Mouse (Mus musculus) liver, postnatal 0 days (tissue): ENCODE results near the gene Itch. TPM values are rescaled to one million over a fixed set of nuclear protein-coding genes. Genes with fewer than 3 reads are reported as not detected.
A peak's percentile ranks its signal among the peaks of the same experiment; 100 is the strongest.
"Not testable (repeated sequence)": the region's sequence is repeated elsewhere in the genome, so short reads cannot be mapped to it uniquely, and the experiment has no call there.

Source experiments
- ATAC-seq: fragments of 200-750 bp; cut with Nextera tagmentation; 2 replicates; pipeline ENCODE4 v1.8.0; 2017; ENCODE audit warnings: mild to moderate bottlenecking, moderate library complexity
- DNase-seq: peaks from one replicate; pipeline ENCODE4 v3.0.0-alpha.2; 2016
- H3K27ac ChIP-seq: fragments of 300-500 bp; sonication (generic); 2 replicates; pipeline ENCODE4 v1.5.1; 2014; ENCODE audit warnings: antibody characterized with exemption, moderate library complexity, mild to moderate bottlenecking, low read depth
- H3K27me3 ChIP-seq: fragments of 300-500 bp; sonication (generic); 2 replicates; pipeline ENCODE4 v1.6.1; 2014; ENCODE audit warnings: low read length, control low read depth, mixed read lengths; ENCODE audit not compliant: insufficient read depth
- H3K36me3 ChIP-seq: fragments of 300-500 bp; sonication (generic); replicated peaks from 2 replicates; pipeline ENCODE4 v1.6.1; 2014; ENCODE audit warnings: mild to moderate bottlenecking, control low read depth, low read length, moderate library complexity, mixed read lengths; ENCODE audit not compliant: insufficient read depth
- H3K4me1 ChIP-seq: fragments of 300-500 bp; sonication (generic); 2 replicates; pipeline ENCODE4 v1.6.1; 2014; ENCODE audit warnings: antibody characterized with exemption, mild to moderate bottlenecking, control low read depth; ENCODE audit not compliant: insufficient read depth
- H3K4me2 ChIP-seq: fragments of 300-500 bp; sonication (generic); 2 replicates; pipeline ENCODE4 v1.6.1; 2014; ENCODE audit warnings: low read depth, mild to moderate bottlenecking, low read length, moderate library complexity, mixed read lengths
- H3K4me3 ChIP-seq: fragments of 300-500 bp; sonication (generic); 2 replicates; pipeline ENCODE4 v1.5.1; 2014; ENCODE audit warnings: low read depth, low read length
- H3K9ac ChIP-seq: fragments of 300-500 bp; sonication (generic); replicated peaks from 2 replicates; pipeline ENCODE4 v1.6.1; 2014; ENCODE audit warnings: mild to moderate bottlenecking, moderate library complexity
- H3K9me3 ChIP-seq: fragments of 300-500 bp; sonication (generic); 2 replicates; pipeline ENCODE4 v1.6.1; 2016; ENCODE audit warnings: mild to moderate bottlenecking, control low read depth, low read length, mixed read lengths
- CTCF ChIP-seq: sonication (generic); IDR thresholded peaks from 2 replicates; pipeline ENCODE4 v1.5.1; 2016; ENCODE audit warnings: antibody characterized with exemption, low read depth
- EP300 ChIP-seq: IDR thresholded peaks from 2 replicates; pipeline ENCODE4 v1.6.1; 2016; ENCODE audit warnings: antibody characterized with exemption, low read depth, mild to moderate bottlenecking
- WGBS: fragments of 180-500 bp; shearing (Covaris S2); extraction: QIAGEN DNeasy Blood & Tissue Kit; methylation state at CpG from one replicate; pipeline ENCODE4 v1.1.7; 2014; ENCODE audit not compliant: insufficient replicate concordance; 5-methylcytosine and 5-hydroxymethylcytosine counted together
- polyA plus RNA-seq: library from polyadenylated mRNA; unstranded; fragments of >200 nt; fragmentation: Nextera tagmentation; extraction: Ambion mirVana; gene quantifications from 2 replicates; pipeline ENCODE4 v1.2.1, GENCODE M21; 2015

The Itch gene
- polyA plus RNA-seq, 1 experiment from 2014 or later = 12.7 TPM

DNA sequence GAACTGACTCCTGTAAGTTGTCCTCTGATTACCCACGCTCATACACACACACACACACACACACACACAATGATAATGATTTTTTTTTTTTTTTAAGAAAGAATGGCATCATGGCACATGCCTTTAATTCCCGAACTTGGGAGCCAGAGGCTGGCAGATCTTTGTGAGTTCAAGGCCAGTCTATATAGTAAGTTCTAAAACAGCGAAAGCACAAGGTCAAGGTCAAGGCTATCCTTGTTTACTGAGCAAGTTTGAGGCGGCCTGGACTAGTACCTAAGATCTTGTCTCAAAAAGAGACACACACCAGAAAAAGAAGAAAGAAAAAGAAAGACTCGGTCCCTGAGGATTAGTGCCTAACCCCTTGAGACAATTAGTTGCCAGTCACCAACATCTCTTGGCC lies 7.7 kb downstream of the Itch start:
- 81% methylated on average over 5 of the region's 5 CpGs for WGBS
- H3K36me3 ChIP-seq = peaks cover 46% of the 10 kb centered on the region

DNA sequence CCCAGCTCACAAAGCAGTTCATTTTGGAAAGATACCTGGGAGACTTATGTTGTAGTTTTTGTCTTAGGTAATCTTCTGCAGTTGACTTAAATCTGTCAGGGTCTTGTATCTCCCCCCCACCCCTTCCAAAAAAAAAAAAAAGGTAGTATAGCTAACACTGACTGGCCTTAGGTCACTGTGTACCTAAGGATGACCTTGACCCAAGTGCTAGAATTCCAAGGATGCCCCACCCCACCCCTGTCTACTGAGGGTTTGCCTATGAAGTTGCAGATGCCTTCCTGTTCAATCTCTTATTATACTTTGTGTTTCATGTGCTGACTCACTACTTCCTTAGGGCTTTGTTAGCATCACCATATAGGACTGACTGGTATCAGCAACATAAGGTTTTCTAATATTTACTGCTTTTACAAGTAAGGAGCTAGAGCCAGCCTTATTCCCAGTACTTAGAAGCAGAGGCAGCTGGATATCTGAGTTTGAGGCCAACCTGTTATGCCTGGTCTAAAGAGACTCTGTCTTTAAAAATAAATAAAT lies 8.8 kb downstream of the Itch start:
- Histone ChIP-seq H3K9me3 (0 out of 2 replicates have a peak, but pooled peaks cover 3% of the 10 kb centered on the region), H3K9ac (no peak overlapping the region), H3K4me3 (no peak overlapping the region), H3K36me3 (peaks cover 50% of the 10 kb centered on the region), H3K27ac (no peak overlapping the region), H3K4me2 (no peak overlapping the region), H3K4me1 (no peaks in the 10 kb centered on the region), H3K27me3 (no peaks in the 10 kb centered on the region)
- DNase-seq = no peak
- TF ChIP-seq CTCF (no peak), EP300 (no peak)
- no peak for ATAC-seq

More for the DNA sequence above, 7.7 kb downstream of the Itch start:
- ATAC-seq (no peak), DNase-seq (no peak)
- H3K4me2 ChIP-seq = no peak overlapping the region
- no peak overlapping the region for H3K9ac ChIP-seq
- no peaks in the 10 kb centered on the region for H3K27me3 ChIP-seq
- H3K9me3 ChIP-seq = no peaks in the 10 kb centered on the region
- no peak overlapping the region for H3K27ac ChIP-seq
- H3K4me3 ChIP-seq = no peak overlapping the region
- peaks cover 8% of the 10 kb centered on the region for H3K4me1 ChIP-seq
- no peak for TF ChIP-seq CTCF
- TF ChIP-seq EP300 = no peak

DNA sequence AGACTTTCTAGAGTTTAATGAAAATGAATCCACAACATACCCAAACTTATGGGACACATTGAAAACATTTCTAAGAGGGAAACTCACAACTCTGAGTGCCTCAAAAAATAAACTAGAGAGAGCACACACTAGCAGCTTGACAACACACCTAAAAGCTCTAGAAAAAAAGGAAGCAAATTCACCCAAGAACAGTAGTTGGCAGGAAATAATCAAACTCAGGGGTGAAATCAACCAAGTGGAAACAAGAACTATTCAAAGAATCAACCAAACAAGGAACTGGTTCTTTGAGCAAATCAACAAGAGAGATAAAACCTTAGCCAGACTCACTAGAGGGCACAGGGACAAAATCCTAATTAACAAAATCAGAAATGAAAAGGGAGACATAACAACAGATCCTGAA lies 16.0 kb downstream of the Itch start:
- not testable (repeated sequence) for H3K9me3 ChIP-seq, H3K27me3 ChIP-seq, DNase-seq, H3K9ac ChIP-seq, H3K4me3 ChIP-seq, H3K27ac ChIP-seq, ATAC-seq, H3K4me2 ChIP-seq, H3K4me1 ChIP-seq
- H3K36me3 ChIP-seq = peaks cover 17% of the 10 kb centered on the region

DNA sequence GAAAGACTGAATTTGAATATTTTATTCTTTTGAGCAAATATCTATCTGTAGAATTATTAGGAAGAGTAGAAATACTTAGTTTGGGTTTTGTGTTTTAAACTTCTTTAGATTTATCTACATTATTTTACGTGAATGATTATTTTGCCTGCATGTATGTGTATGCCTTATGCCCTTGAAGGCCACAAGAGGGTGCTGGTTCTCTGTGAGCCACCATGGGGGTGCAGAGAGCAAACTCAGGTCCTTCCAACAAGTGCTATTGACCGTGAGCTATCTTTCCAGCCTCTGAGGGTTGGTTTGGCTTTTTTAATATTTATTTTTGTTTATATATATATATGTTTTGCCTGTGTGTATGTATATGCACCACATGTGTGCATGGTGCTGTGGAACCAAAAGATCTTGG lies 74.1 kb downstream of the Itch start:
- ATAC-seq = no peak
- TF ChIP-seq CTCF = peak; percentile 77
- no peak for TF ChIP-seq EP300
- DNase-seq = no peak
- Histone ChIP-seq H3K4me2 (no peak overlapping the region), H3K36me3 (peaks cover 49% of the 10 kb centered on the region), H3K27me3 (no peaks in the 10 kb centered on the region), H3K9me3 (no peaks in the 10 kb centered on the region), H3K27ac (no peak overlapping the region), H3K9ac (no peak overlapping the region), H3K4me1 (no peaks in the 10 kb centered on the region), H3K4me3 (no peak overlapping the region)
- WGBS = 67% methylated on average over 2 of the region's 2 CpGs

DNA sequence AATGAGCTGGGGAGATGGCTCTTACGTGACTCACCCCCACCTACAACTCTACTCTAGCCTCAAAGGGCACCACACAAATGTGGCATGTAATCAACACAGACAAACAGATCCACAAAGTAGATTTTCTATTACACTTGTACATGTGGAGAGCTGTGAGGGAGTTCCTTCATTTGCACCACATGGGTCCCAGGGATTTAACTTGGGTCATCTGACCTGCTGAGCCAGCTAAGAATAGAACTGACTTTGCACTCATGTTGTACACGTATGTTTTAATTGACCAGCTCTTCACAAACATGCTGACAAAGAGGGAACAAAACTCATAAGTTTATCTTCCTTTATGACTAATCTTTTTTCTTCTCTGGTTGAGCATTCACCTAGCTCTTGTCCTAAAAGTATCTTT lies 89.8 kb downstream of the Itch start:
- ATAC-seq (no peak), DNase-seq (no peak)
- Histone ChIP-seq H3K4me3 (no peak overlapping the region), H3K4me2 (no peak overlapping the region), H3K27ac (no peak overlapping the region), H3K9ac (no peak overlapping the region), H3K36me3 (peaks cover 67% of the 10 kb centered on the region), H3K4me1 (no peaks in the 10 kb centered on the region), H3K9me3 (no peaks in the 10 kb centered on the region), H3K27me3 (no peaks in the 10 kb centered on the region)
- 79% methylated on average over 2 of the region's 2 CpGs for WGBS
- TF ChIP-seq EP300 = no peak
- no peak for TF ChIP-seq CTCF

DNA sequence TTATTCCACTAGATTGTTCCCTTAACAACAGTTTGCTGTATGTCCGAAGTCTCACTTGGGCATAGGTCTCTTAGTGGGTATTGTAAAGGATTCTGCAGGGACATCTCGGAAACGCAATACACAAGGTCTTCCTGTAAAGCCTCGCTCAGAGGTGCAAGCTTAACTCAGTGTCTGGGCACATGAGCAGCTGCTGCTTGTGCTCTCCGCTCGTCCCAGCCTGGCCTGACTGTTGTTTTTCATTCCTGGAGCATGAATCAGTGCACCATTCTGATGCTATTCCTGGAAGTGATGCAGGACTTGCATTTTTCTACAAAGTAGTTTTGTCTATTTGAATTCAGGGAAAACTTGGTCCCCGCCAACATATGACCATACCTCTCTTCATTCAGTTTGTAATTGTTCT lies 91.4 kb downstream of the Itch start:
- Histone ChIP-seq H3K4me3 (no peak overlapping the region), H3K27ac (no peak overlapping the region), H3K36me3 (peaks cover 55% of the 10 kb centered on the region), H3K9me3 (no peaks in the 10 kb centered on the region), H3K4me1 (no peaks in the 10 kb centered on the region), H3K4me2 (no peak overlapping the region), H3K9ac (no peak overlapping the region), H3K27me3 (no peaks in the 10 kb centered on the region)
- WGBS = 88% methylated on average over 7 of the region's 7 CpGs
- ATAC-seq = no peak
- DNase-seq = no peak
- TF ChIP-seq CTCF (no peak), EP300 (no peak)

DNA sequence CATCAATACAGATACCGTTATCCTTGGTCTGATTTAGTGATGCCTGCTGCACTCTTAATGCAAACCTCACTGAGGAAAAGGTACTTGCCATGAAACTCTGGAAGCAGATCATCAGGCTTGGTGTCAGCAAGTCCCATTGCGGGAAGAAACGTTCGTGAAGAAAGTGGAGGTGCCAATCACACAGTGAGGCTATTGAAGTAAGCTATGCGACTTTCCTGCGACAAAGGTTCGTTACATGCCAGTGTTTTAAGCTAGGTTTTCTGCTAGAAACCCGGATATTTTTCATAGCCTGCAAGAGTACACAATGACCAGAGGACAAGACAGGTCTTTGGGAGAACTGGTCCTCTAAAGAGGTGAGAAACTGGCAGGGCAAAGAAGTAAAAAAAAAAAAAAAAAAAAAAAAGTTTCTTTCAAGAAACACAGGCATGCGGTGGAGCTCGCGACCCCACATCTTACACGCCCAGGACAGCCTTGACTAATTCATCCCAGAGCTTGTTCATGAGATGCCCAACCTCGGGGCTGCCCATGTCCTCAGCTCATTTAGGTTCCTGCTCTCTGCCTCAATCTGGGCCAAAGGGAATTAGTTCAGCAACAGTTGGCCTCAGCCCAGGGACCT lies 102.5 kb downstream of the Itch start:
- no peaks in the 10 kb centered on the region for H3K27me3 ChIP-seq
- peaks cover 23% of the 10 kb centered on the region for H3K4me1 ChIP-seq
- WGBS = 8% methylated on average over 13 of the region's 13 CpGs
- H3K9ac ChIP-seq = peak overlapping the region; percentile 86
- H3K36me3 ChIP-seq = no peaks in the 10 kb centered on the region
- DNase-seq = no peak
- H3K4me2 ChIP-seq = peak overlapping the region; percentile 68
- TF ChIP-seq EP300 (no peak), CTCF (no peak)
- H3K9me3 ChIP-seq = no peaks in the 10 kb centered on the region
- peak; percentile 69 for ATAC-seq
- H3K4me3 ChIP-seq = peak overlapping the region; percentile 81
- H3K27ac ChIP-seq = no peak overlapping the region
